ENCODE assay signal across 8 mouse cellular contexts in genomic region chr14:51088970-51089673, GRCm38 (mm10). TPM values are rescaled to one million over a fixed set of nuclear protein-coding genes. Genes with fewer than 3 reads are reported as not detected.
A peak's percentile ranks its signal among the peaks of the same experiment; 100 is the strongest.
DNase-seq lines count a peak whose midpoint lies in the region; ATAC-seq and TF ChIP-seq lines count a peak whose summit lies in the region.

No protein-coding gene starts in this region.

- peak overlapping the region; percentile 95 for H3K4me3 ChIP-seq in ES-Bruce4 (ENCODE audit: low read depth, low read length)
- peak overlapping the region; percentile 69 for H3K4me3 ChIP-seq in forebrain, embryonic 13.5 days
- H3K4me3 ChIP-seq in neural tube, embryonic 15.5 days (replicated peaks): peak overlapping the region; percentile 79

- H3K9me3 ChIP-seq in ES-Bruce4 (replicated peaks; ENCODE audit: control insufficient read depth, insufficient read depth, low read length, poor library complexity, severe bottlenecking): no peaks in the 10 kb centered on the region
- no peaks in the 10 kb centered on the region for H3K9me3 ChIP-seq in forebrain, embryonic 13.5 days (replicated peaks)
- H3K9me3 ChIP-seq in neural tube, embryonic 15.5 days (replicated peaks): no peaks in the 10 kb centered on the region

- WGBS in forebrain, embryonic 13.5 days: under 1% methylated on average over 34 of the region's 34 CpGs
- under 1% methylated on average over 34 of the region's 34 CpGs for WGBS in neural tube, embryonic 15.5 days

- peak; percentile 85 for ATAC-seq in cerebellum, adult (ENCODE audit: insufficient number of reproducible peaks, low FRiP score, low TSS enrichment)
- ATAC-seq in forebrain, embryonic 13.5 days: peak; percentile 96
- ATAC-seq in neural tube, embryonic 15.5 days (ENCODE audit: low FRiP score): peak; percentile 94

- no peaks in the 10 kb centered on the region for H3K36me3 ChIP-seq in ES-Bruce4 (ENCODE audit: control insufficient read depth, insufficient read depth, low read length, poor library complexity, severe bottlenecking)
- no peaks in the 10 kb centered on the region for H3K36me3 ChIP-seq in forebrain, embryonic 13.5 days (ENCODE audit: poor library complexity, severe bottlenecking)
- H3K36me3 ChIP-seq in neural tube, embryonic 15.5 days: no peaks in the 10 kb centered on the region

- H3K4me1 ChIP-seq in ES-Bruce4 (ENCODE audit: control insufficient read depth, insufficient read depth, low read length): no peaks in the 10 kb centered on the region
- peaks cover 7% of the 10 kb centered on the region; the same call in 1 of the 2 replicates for H3K4me1 ChIP-seq in forebrain, embryonic 13.5 days
- peaks cover 19% of the 10 kb centered on the region; the same call in 1 of the 2 replicates for H3K4me1 ChIP-seq in neural tube, embryonic 15.5 days

- H3K4me2 ChIP-seq in forebrain, embryonic 13.5 days: peak overlapping the region; percentile 65
- peak overlapping the region; percentile 85 for H3K4me2 ChIP-seq in neural tube, embryonic 15.5 days

- intact Hi-C loops in heart, postnatal 14 days (cut with DNase I): loop anchor here (1.0 to 5.0 kb wide), 2 partner anchors 25 to 217 kb away; partner anchors contain the start of gene Tep1

- no peak for TF ChIP-seq POLR2A in ES-Bruce4 (IDR thresholded peaks at IDR 0.05; ENCODE audit: insufficient read depth, low read length)

- H3K27ac ChIP-seq in ES-Bruce4 (ENCODE audit: insufficient read depth, low read length): peak overlapping the region; percentile 75
- peak overlapping the region; percentile 60 for H3K27ac ChIP-seq in forebrain, embryonic 13.5 days
- H3K27ac ChIP-seq in neural tube, embryonic 15.5 days (replicated peaks): peak overlapping the region; percentile 82

- TF ChIP-seq EP300 in ES-Bruce4 (IDR thresholded peaks at IDR 0.05; ENCODE audit: insufficient read depth, low read depth, low read length): 0 out of 2 replicates have a peak, but pooled peaks have one; percentile 43

- no peak for TF ChIP-seq CTCF in ES-Bruce4 (IDR thresholded peaks at IDR 0.05; ENCODE audit: low read depth, low read length)

- peak overlapping the region; percentile 75 for H3K9ac ChIP-seq in ES-Bruce4 (ENCODE audit: low read depth, poor library complexity, severe bottlenecking)
- H3K9ac ChIP-seq in forebrain, embryonic 13.5 days: peak overlapping the region; percentile 62
- H3K9ac ChIP-seq in neural tube, embryonic 15.5 days (replicated peaks): peak overlapping the region; percentile 67

- H3K27me3 ChIP-seq in ES-Bruce4 (ENCODE audit: control insufficient read depth, insufficient read depth, low read length, poor library complexity, severe bottlenecking): no peaks in the 10 kb centered on the region
- H3K27me3 ChIP-seq in forebrain, embryonic 13.5 days: peaks cover 3% of the 10 kb centered on the region; the same call in 1 of the 2 replicates
- peaks cover 5% of the 10 kb centered on the region; the same call in 1 of the 2 replicates for H3K27me3 ChIP-seq in neural tube, embryonic 15.5 days (replicated peaks)

- peak; percentile 95 to 97 for DNase-seq in heart, postnatal 14 days
- DNase-seq in layer of hippocampus, adult 11-12 months (ENCODE audit: low spot score): peak; percentile 99
- DNase-seq in lung, adult 18-20 months: peak; percentile 96
- peak; percentile 93 for DNase-seq in testis, postnatal 14 days (ENCODE audit: low spot score)

RNA-seq across cellular contexts. Expression of gene Rnase4, which starts 1.8 kb away (rescaled TPM):
- 7.0 and 7.2 TPM in 2 replicates for polyA plus RNA-seq in ES-Bruce4 (2011; ENCODE audit: insufficient read depth, insufficient read length, low read depth, missing spikeins)
- 6.7 and 7.0 TPM in 2 replicates for polyA plus RNA-seq in forebrain, embryonic 13.5 days (2015; fragmentation: Nextera tagmentation; extraction: Ambion mirVana)
- total RNA-seq in heart, postnatal 14 days (2021): 10 to 100 TPM; 45.7 to 58.6 TPM
- 18.6 and 30.0 TPM in 2 replicates for polyA plus RNA-seq in neural tube, embryonic 15.5 days (2015; fragmentation: Nextera tagmentation; extraction: Ambion mirVana)

RNA-seq across cellular contexts. Expression of gene Ang, which starts 1.8 kb away (rescaled TPM):
- 3.2 and 3.6 TPM in 2 replicates for polyA plus RNA-seq in ES-Bruce4 (2011; ENCODE audit: insufficient read depth, insufficient read length, low read depth, missing spikeins)
- 0.93 and 1.8 TPM in 2 replicates for polyA plus RNA-seq in forebrain, embryonic 13.5 days (2015; fragmentation: Nextera tagmentation; extraction: Ambion mirVana)
- total RNA-seq in heart, postnatal 14 days (2021): 1 to 10 TPM; 5.8 to 6.5 TPM
- polyA plus RNA-seq in neural tube, embryonic 15.5 days (2015; fragmentation: Nextera tagmentation; extraction: Ambion mirVana): 4.4 and 8.0 TPM in 2 replicates

RNA-seq across cellular contexts. Expression of gene Olfr750, which starts 14.9 kb away (rescaled TPM):
- polyA plus RNA-seq in ES-Bruce4 (2011; ENCODE audit: insufficient read depth, insufficient read length, low read depth, missing spikeins): not detected in 2 replicates
- polyA plus RNA-seq in forebrain, embryonic 13.5 days (2015; fragmentation: Nextera tagmentation; extraction: Ambion mirVana): 0.03 TPM in 1 of 2 replicates, not detected in the other
- total RNA-seq in heart, postnatal 14 days (2021): not detected
- not detected in 2 replicates for polyA plus RNA-seq in neural tube, embryonic 15.5 days (2015; fragmentation: Nextera tagmentation; extraction: Ambion mirVana)

RNA-seq across cellular contexts. Expression of gene Eddm3b, which starts 25.1 kb away (rescaled TPM):
- not detected in 2 replicates for polyA plus RNA-seq in ES-Bruce4 (2011; ENCODE audit: insufficient read depth, insufficient read length, low read depth, missing spikeins)
- not detected in 2 replicates for polyA plus RNA-seq in forebrain, embryonic 13.5 days (2015; fragmentation: Nextera tagmentation; extraction: Ambion mirVana)
- not detected for total RNA-seq in heart, postnatal 14 days (2021)
- not detected in 2 replicates for polyA plus RNA-seq in neural tube, embryonic 15.5 days (2015; fragmentation: Nextera tagmentation; extraction: Ambion mirVana)

RNA-seq across cellular contexts. Expression of gene Rnase12, which starts 31.7 kb away (rescaled TPM):
- not detected in 2 replicates for polyA plus RNA-seq in ES-Bruce4 (2011; ENCODE audit: insufficient read depth, insufficient read length, low read depth, missing spikeins)
- polyA plus RNA-seq in forebrain, embryonic 13.5 days (2015; fragmentation: Nextera tagmentation; extraction: Ambion mirVana): not detected in 2 replicates
- total RNA-seq in heart, postnatal 14 days (2021): not detected
- not detected in 2 replicates for polyA plus RNA-seq in neural tube, embryonic 15.5 days (2015; fragmentation: Nextera tagmentation; extraction: Ambion mirVana)

Comparison
In these comparisons a context has a peak if more than half of its experiments do, and no peak if none do; other contexts are left out.
1. Peak in every context shown above with its lines: DNase-seq, ATAC-seq, H3K4me3 ChIP-seq and H3K27ac ChIP-seq.